Mouse (Mus musculus) adrenal gland, adult 18-20 months (tissue): ENCODE measurements around the gene Ctsa. TPM values are rescaled to one million over a fixed set of nuclear protein-coding genes. Genes with fewer than 3 reads are reported as not detected.
A peak's percentile ranks its signal among the peaks of the same experiment; 100 is the strongest.

Source experiments
- DNase-seq, 2 experiments: peaks; one replicate each; pipeline ENCODE4 v3.0.0; 2021 to 2022; ENCODE audit warnings: low spot score in 2 of 2
- total RNA-seq, 2 experiments: library from RNA; stranded (reverse); gene quantifications; 1 replicate in 1 of 2; 2 replicates in 1 of 2; pipeline ENCODE4 v1.2.3; 2021

The Ctsa gene
- total RNA-seq, 2 experiments from 2014 or later, result 103 to 106 TPM

- no peak for DNase-seq
These were observed 28.8 kb upstream of the Ctsa start for GRCm38 (mm10) chr2:164803921-164804313.

DNA sequence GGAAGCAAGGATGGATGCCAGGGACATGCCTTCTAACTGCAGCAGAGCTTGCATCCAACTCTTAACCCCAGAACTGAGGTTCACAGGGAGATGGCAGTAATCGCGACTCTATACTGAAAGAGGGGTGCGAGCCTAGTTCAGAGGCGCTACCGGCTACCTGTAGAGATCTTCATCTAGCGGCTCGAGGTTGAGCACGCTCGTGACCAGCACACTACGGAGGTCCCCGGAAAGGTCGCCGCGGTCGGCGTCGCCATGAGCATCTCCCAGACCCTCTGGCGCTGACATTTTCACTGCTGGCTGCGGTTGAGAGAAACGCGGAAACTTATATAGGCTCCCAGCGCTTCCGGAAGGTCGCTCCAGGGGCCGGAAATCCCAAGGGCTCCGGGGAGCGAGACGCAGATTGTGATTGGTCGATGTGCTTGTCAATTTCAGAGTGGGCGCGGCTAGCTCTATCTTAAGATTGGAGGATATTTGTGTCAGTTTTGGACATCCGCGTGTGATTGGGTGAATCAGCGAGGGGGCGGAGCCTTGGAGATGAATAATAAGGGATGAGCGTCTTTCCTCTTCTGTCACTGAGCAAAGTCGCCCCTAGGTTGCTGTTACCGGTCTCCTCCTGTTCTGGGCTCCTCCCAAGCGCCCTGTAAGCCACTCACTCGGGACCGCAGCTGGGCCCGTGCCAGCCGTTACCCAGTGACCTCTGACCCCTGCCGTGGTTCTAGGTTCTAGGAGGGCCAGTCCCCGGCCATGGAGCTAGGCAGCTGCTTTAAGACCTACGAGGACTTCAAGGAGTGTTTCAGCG is 27.9 kb upstream of the Ctsa start, which contains the start of the genes Acot8 and Zswim3:
Acot8 (minus strand) TSS at position 350 of the 799 bp plus-strand sequence.
Zswim3 (plus strand) TSS at position 566 of the 799 bp plus-strand sequence.
- peak; percentile 95 to 97 for DNase-seq

GRCm38 (mm10) chr2:164805332-164805718 is 27.3 kb upstream of the Ctsa start:
- no peak for DNase-seq

GRCm38 (mm10) chr2:164806614-164807013 is 26.1 kb upstream of the Ctsa start:
- DNase-seq, result no peak

GRCm38 (mm10) chr2:164813557-164813956 is 19.1 kb upstream of the Ctsa start:
- no peak for DNase-seq

- no peak for DNase-seq
These were observed 17.3 kb upstream of the Ctsa start for GRCm38 (mm10) chr2:164815348-164815747.

- DNase-seq, result no peak
These were observed 16.9 kb upstream of the Ctsa start for GRCm38 (mm10) chr2:164815821-164816220.

GRCm38 (mm10) chr2:164817206-164817605 is 15.5 kb upstream of the Ctsa start:
- DNase-seq, result no peak

- DNase-seq, result no peak
These were observed 15.0 kb upstream of the Ctsa start for GRCm38 (mm10) chr2:164817703-164818102.

GRCm38 (mm10) chr2:164821060-164821459 is 11.6 kb upstream of the Ctsa start:
- DNase-seq, result no peak

- DNase-seq, result peak; percentile 100
These were observed 10.0 kb upstream of the Ctsa start, which contains the start of gene Zswim1 for GRCm38 (mm10) chr2:164822636-164823165. Zswim1 (plus strand) TSS chr2:164822686.

GRCm38 (mm10) chr2:164823181-164823585 is 9.5 kb upstream of the Ctsa start:
- no peak for DNase-seq

GRCm38 (mm10) chr2:164823969-164824368 is 8.7 kb upstream of the Ctsa start:
- DNase-seq, result no peak

GRCm38 (mm10) chr2:164825521-164825920 is 7.2 kb upstream of the Ctsa start:
- no peak for DNase-seq

GRCm38 (mm10) chr2:164827146-164827850 is 5.4 kb upstream of the Ctsa start:
- DNase-seq, result no peak

- no peak for DNase-seq
These were observed 4.2 kb upstream of the Ctsa start, which contains the start of gene Spata25 for GRCm38 (mm10) chr2:164828437-164828836. Spata25 (minus strand) TSS chr2:164828537.

GRCm38 (mm10) chr2:164829090-164829489 is 3.6 kb upstream of the Ctsa start:
- no peak for DNase-seq

GRCm38 (mm10) chr2:164831029-164831428 is 1.6 kb upstream of the Ctsa start:
- no peak for DNase-seq

GRCm38 (mm10) chr2:164832032-164832747 is 483 bp upstream of the Ctsa start:
- no peak for DNase-seq

DNA sequence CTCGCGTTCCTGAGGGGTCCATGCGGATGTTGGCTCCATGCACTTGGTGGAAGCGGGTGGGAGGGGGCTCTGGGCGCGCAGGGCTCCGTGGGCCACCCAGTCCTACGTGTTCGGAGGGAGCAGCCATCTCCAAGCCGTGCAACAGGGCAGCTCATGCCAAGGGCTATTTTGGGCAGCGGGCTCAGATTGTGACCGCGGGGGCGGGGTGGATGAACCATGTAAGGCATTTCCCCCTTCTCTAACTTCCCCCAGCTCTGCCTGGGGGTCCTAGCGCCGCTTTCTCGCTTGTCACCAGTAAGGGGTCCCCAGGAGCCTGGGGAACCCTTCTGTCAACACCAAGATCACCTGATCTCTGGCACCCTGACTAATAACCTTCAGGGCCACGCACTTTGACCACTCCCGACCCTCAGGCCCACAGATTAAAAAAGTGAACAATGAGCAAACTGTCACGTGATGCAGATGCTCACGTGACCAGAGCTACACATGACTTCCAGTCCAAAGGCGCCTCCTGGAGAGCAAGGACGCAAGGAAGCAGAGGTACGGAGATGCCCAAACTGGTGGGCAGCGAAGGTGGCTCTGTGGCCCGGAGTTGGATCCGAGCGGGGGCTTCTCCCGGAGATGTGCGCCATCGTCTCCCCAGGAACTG is 764 bp downstream of the Ctsa start, which contains the start of gene Neurl2:
Neurl2 (minus strand) TSS at position 143 of the 646 bp plus-strand sequence.
- peak; percentile 82 to 83 for DNase-seq
